In the genomic region with DNA sequence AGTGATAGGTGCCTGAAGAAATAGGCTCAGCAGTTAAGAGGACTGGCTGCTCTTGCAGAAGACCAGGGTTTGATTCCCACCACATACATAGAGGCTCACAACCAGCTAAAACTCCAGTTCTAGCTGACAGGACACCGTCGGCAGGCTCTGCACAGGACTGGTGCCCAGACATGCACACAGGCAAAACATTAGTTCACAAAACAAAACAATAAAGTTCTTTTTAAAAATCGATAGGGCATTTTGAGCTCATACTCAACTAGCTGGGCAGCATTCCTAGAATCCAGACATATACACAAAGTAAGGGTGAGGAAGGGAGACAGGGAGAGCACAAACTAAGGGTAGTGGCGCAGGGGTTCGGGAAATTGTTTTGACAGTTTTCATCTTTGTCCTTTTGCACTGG, we compare ENCODE assay signal across 8 mouse cellular contexts. TPM values are rescaled to one million over a fixed set of nuclear protein-coding genes. Genes with fewer than 3 reads are reported as not detected.
DNase-seq lines count a peak whose midpoint lies in the region; ATAC-seq and TF ChIP-seq lines count a peak whose summit lies in the region.

No protein-coding gene starts in this region.

- H3K27me3 ChIP-seq in kidney, adult 2 months (replicated peaks; ENCODE audit: control insufficient read depth, insufficient read depth, low read length), result no peaks in the 10 kb centered on the region
- H3K27me3 ChIP-seq in heart, embryonic 16.5 days (ENCODE audit: control insufficient read depth, insufficient read depth, low read length), result no peaks in the 10 kb centered on the region

- H3K4me3 ChIP-seq in kidney, adult 2 months (ENCODE audit: insufficient read depth, low read depth, low read length), result peak overlapping the region; percentile 78; the same call in 1 of the 2 replicates
- H3K4me3 ChIP-seq in bone marrow macrophage, adult 2 months (ENCODE audit: insufficient read depth, low read length), result peak overlapping the region; percentile 40
- peak overlapping the region; percentile 100 for H3K4me3 ChIP-seq in heart, embryonic 16.5 days (ENCODE audit: low read length)

- no peak for ATAC-seq in heart, embryonic 16.5 days (replicated peaks; ENCODE audit: extremely low read depth, insufficient read depth, low FRiP score)
- ATAC-seq in inflammation-experienced regulatory T-cells, adult 6 months, result no peak

- no peak for TF ChIP-seq POLR2A in kidney, adult 2 months (IDR thresholded peaks at IDR 0.05; ENCODE audit: low read depth, low read length)
- no peak for TF ChIP-seq POLR2A in bone marrow macrophage, adult 2 months (IDR thresholded peaks at IDR 0.05; ENCODE audit: borderline replicate concordance, low read depth, low read length)

- no peaks in the 10 kb centered on the region for H3K36me3 ChIP-seq in kidney, adult 2 months (ENCODE audit: control insufficient read depth, insufficient read depth, low read length)
- no peaks in the 10 kb centered on the region for H3K36me3 ChIP-seq in heart, embryonic 16.5 days (ENCODE audit: control insufficient read depth, insufficient read depth)

- TF ChIP-seq CTCF in kidney, adult 2 months (conservative IDR thresholded peaks at IDR 0.05; ENCODE audit: insufficient read depth, insufficient read length, low read depth, low read length), result no peak
- no peak for TF ChIP-seq CTCF in bone marrow macrophage, adult 2 months (IDR thresholded peaks at IDR 0.05; ENCODE audit: low read depth, low read length)

- DNase-seq in kidney, adult 2 months, result no peak
- DNase-seq in kidney, postnatal 25 days, result no peak
- DNase-seq in lung, postnatal 4 days, result peak; percentile 6 to 21
- no peak for DNase-seq in adipocyte (ENCODE audit: low spot score)
- no peak for DNase-seq in ovary, postnatal 10 days (ENCODE audit: low spot score)

- 32% methylated on average over 5 of the region's 5 CpGs for WGBS in kidney, adult 2 months
- WGBS in heart, embryonic 16.5 days, result 48% methylated on average over 5 of the region's 5 CpGs

- H3K9ac ChIP-seq in heart, embryonic 16.5 days (ENCODE audit: low read length), result peak overlapping the region; percentile 80

- peak overlapping the region; percentile 99 for H3K27ac ChIP-seq in kidney, adult 2 months (ENCODE audit: insufficient read depth, low read depth, low read length)
- H3K27ac ChIP-seq in bone marrow macrophage, adult 2 months (ENCODE audit: insufficient read depth, low read depth, low read length), result peak overlapping the region; percentile 86
- H3K27ac ChIP-seq in heart, embryonic 16.5 days (ENCODE audit: low read length), result peak overlapping the region; percentile 100

- no peaks in the 10 kb centered on the region for H3K9me3 ChIP-seq in heart, embryonic 16.5 days (replicated peaks; ENCODE audit: control insufficient read depth, low read length)

- peaks cover 20% of the 10 kb centered on the region; the same call in 1 of the 2 replicates for H3K4me1 ChIP-seq in kidney, adult 2 months (ENCODE audit: control insufficient read depth, insufficient read depth, low read length)
- peaks cover 25% of the 10 kb centered on the region for H3K4me1 ChIP-seq in bone marrow macrophage, adult 2 months (ENCODE audit: control insufficient read depth, insufficient read depth, low read length)
- H3K4me1 ChIP-seq in heart, embryonic 16.5 days (ENCODE audit: control insufficient read depth, insufficient read depth, low read length), result peaks cover 23% of the 10 kb centered on the region

- H3K4me2 ChIP-seq in heart, embryonic 16.5 days (ENCODE audit: low read depth, low read length), result peak overlapping the region; percentile 75

RNA-seq across cellular contexts. Expression of a gene that starts 1.4 kb away (rescaled TPM):
- 19.1 and 24.6 TPM in 2 replicates for polyA plus RNA-seq in kidney, adult 2 months (2012; rRNA removed)
- 62.3 and 62.4 TPM in 2 replicates for polyA plus RNA-seq in bone marrow macrophage, adult 2 months (2012; ENCODE audit: insufficient read depth, insufficient read length, missing spikeins)
- polyA plus RNA-seq in heart, embryonic 16.5 days (2015; fragmentation: Nextera tagmentation; extraction: Ambion mirVana), result 31.7 and 36.2 TPM in 2 replicates
- 10 to 100 TPM; 18.6 to 21.4 (median 18.7) TPM for polyA plus RNA-seq in inflammation-experienced regulatory T-cells, adult 6 months (2017; shearing (Covaris generic))

RNA-seq across cellular contexts. Expression of a gene that starts 26.2 kb away (rescaled TPM):
- polyA plus RNA-seq in kidney, adult 2 months (2012; rRNA removed), result 158 and 178 TPM in 2 replicates
- polyA plus RNA-seq in bone marrow macrophage, adult 2 months (2012; ENCODE audit: insufficient read depth, insufficient read length, missing spikeins), result 14.4 and 23.0 TPM in 2 replicates
- polyA plus RNA-seq in heart, embryonic 16.5 days (2015; fragmentation: Nextera tagmentation; extraction: Ambion mirVana), result 68.6 and 104 TPM in 2 replicates
- 100 to 1,000 TPM; 137 to 236 (median 173) TPM for polyA plus RNA-seq in inflammation-experienced regulatory T-cells, adult 6 months (2017; shearing (Covaris generic))

RNA-seq across cellular contexts. Expression of a gene that starts 26.4 kb away (rescaled TPM):
- 45.1 and 88.3 TPM in 2 replicates for polyA plus RNA-seq in kidney, adult 2 months (2012; rRNA removed)
- polyA plus RNA-seq in bone marrow macrophage, adult 2 months (2012; ENCODE audit: insufficient read depth, insufficient read length, missing spikeins), result 49.0 and 57.1 TPM in 2 replicates
- polyA plus RNA-seq in heart, embryonic 16.5 days (2015; fragmentation: Nextera tagmentation; extraction: Ambion mirVana), result 182 and 233 TPM in 2 replicates
- 100 to 1,000 TPM in 2 of 3 experiments, 10 to 100 TPM in 1; 13.2 to 293 (median 291) TPM for polyA plus RNA-seq in inflammation-experienced regulatory T-cells, adult 6 months (2017; shearing (Covaris generic))

RNA-seq across cellular contexts. Expression of a gene that starts 38.5 kb away (rescaled TPM):
- polyA plus RNA-seq in kidney, adult 2 months (2012; rRNA removed), result 380 and 386 TPM in 2 replicates
- polyA plus RNA-seq in bone marrow macrophage, adult 2 months (2012; ENCODE audit: insufficient read depth, insufficient read length, missing spikeins), result 171 and 184 TPM in 2 replicates
- 408 and 420 TPM in 2 replicates for polyA plus RNA-seq in heart, embryonic 16.5 days (2015; fragmentation: Nextera tagmentation; extraction: Ambion mirVana)
- 100 to 1,000 TPM; 104 to 381 (median 133) TPM for polyA plus RNA-seq in inflammation-experienced regulatory T-cells, adult 6 months (2017; shearing (Covaris generic))

Comparison
In these comparisons a context has a peak if more than half of its experiments do, and no peak if none do; other contexts are left out.
1. DNase-seq: peak in lung, postnatal 4 days (2 of 2); none in kidney, adult 2 months (single experiment), kidney, postnatal 25 days (0 of 2), adipocyte (single experiment) and ovary, postnatal 10 days (single experiment).
2. H3K4me3 ChIP-seq: peak in every context shown above with its lines; median percentile 100 in heart, embryonic 16.5 days; 78 in kidney, adult 2 months; 40 in bone marrow macrophage, adult 2 months.
3. Peak in every context shown above with its lines, with median percentiles within 50 percentile points of each other: H3K27ac ChIP-seq.